Mouse (Mus musculus) gastrocnemius, postnatal 10 days (tissue): ENCODE results near the gene Olfr979. TPM values are rescaled to one million over a fixed set of nuclear protein-coding genes. Genes with fewer than 3 reads are reported as not detected.
"Not testable (repeated sequence)": the region's sequence is repeated elsewhere in the genome, so short reads cannot be mapped to it uniquely, and the experiment has no call there.

Experiments
- DNase-seq: peaks from one replicate; pipeline ENCODE4 v3.0.0; 2021; ENCODE audit warnings: mixed read lengths
- long read RNA-seq, 2 experiments: library from polyadenylated mRNA; stranded (forward); transcript quantifications; one replicate each; pipeline ENCODE4 v2.0.0; 2021
- total RNA-seq, 2 experiments: library from RNA; stranded (reverse); gene quantifications; 2 replicates each; pipeline ENCODE4 v1.2.3; 2021

Gene Olfr979
- not detected for total RNA-seq
- long read RNA-seq, experiment 1: 0 reads
- long read RNA-seq, experiment 2: 0 reads

GRCm38 (mm10) chr9:40003365-40003764 is at the start of gene Olfr979:
Olfr979 (minus strand) TSS chr9:40003465.
- DNase-seq: no peak

- no peak for DNase-seq
These were observed 46.9 kb upstream of the Olfr979 start for GRCm38 (mm10) chr9:40050138-40050537.

- DNase-seq: no peak
These were observed 17.9 kb upstream of the Olfr979 start, which contains the start of gene Olfr981 for GRCm38 (mm10) chr9:40021164-40021563. Olfr981 (plus strand) TSS chr9:40021464.

DNA sequence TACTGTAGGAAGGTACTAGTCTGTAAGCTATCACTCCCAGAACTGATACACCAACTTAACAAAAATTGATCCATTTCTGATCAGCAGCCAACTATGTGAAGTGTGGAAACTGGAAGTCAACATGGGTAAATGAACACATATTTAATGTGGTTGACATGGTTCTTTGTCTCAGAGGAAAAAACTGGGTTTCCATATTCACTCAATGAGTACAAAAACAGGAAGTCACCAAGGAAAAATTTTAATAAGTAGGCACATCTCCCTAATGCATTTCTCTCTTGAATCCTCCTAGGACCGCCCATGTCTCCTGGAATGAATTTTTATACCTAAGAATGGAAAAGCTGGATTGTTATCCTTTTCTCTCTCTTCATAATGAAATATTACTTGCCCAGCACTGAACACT is 6.2 kb upstream of the Olfr979 start, which contains the start of gene Olfr980:
Olfr980 (minus strand) TSS at position 101 of the 400 bp plus-strand sequence.
- DNase-seq: no peak

DNA sequence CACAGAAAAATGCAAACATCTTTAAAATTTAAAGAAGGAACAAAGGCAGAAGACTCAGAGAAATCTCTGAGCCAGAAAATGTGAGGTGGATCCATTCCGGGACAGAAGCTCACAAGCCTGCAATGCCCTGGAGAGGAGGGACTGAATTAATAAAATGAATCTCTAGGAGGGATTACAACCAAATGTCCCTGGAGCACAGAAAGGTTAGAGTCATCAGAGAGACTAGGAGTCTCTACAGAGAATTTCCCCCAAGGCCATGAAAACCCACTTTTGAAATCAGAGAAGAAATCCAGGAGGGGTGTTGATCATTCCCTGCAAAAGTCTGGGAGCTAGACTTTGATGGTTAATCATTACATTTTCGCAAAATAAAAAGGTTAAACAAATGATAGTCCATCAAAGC is 11.5 kb downstream of the Olfr979 start, which contains the start of gene Olfr978:
Olfr978 (plus strand) TSS at position 301 of the 400 bp plus-strand sequence.
- DNase-seq: no peak

DNA sequence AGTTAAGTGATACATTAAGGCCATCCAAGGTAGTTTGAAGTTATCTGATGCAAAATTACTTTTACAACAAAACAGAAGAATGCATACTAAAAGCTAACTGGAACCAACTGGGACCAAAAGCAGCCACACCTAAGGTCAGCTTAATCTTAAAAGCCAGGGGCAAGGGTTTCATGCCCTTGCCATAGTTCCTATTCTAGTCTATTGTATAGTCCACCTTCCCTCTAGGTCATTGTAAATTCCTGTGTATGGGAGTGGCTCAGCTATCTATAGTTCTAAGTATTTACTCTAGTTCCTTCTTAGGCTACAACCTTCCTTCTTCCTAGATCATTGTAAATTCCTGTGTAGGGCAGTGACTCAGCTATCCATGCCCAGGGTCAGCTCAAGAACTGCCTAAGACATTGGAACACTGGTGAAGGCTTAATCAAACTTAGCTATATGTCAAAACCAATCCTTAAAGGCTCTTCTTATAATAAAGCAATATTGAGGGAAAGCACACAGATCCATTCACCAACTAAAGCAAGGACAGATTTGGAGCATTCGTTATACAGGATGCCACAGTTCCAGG is 26.6 kb downstream of the Olfr979 start:
- not testable (repeated sequence) for DNase-seq

DNA sequence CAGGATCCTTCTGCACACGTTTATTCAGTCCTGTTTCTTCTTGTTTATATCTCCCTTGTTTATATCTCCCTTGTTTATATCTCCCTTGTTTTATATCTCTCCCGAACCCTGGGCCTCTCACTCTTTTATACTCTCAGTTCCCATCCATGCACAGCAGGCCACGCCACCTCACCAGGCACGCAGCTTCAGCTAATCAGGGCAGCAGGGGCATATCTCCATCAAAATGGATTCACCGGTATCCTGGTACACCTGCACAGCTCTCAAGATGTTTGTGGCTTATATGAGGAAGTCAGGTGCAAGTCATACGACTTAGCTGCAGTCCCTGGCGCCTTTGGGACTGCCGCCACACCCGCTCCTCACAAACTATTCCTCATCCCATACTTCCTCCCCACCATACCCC is 42.2 kb downstream of the Olfr979 start, which contains the start of gene Olfr976:
Olfr976 (minus strand) TSS at position 101 of the 400 bp plus-strand sequence.
- DNase-seq: not testable (repeated sequence)

DNA sequence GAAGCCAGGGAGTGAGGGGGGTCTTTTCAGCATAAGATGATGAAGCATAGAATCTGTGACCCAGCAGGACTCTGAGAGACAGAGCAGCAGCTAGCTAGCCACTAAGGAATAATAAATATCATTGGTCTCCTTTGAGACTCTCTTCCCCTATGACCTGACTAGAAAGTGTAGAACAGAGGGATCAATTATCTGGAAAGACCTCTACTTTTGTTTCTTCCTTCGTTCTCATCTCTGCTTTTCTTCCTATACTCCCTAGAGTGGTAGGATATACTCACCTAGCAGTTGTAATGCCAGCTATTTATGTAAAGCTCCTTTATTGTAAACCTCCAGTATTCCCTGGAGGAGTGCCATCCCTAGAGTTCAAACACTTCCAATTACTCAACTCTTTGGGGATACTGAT is 51.3 kb downstream of the Olfr979 start, which contains the start of gene Olfr975:
Olfr975 (minus strand) TSS at position 101 of the 400 bp plus-strand sequence.
- DNase-seq: no peak

Other genes starting within 250 kb of the Olfr979 start
- gene Olfr968, start 220.2 kb downstream of the Olfr979 start, total RNA-seq: not detected
- not detected for gene Olfr969, start 212.5 kb downstream of the Olfr979 start, total RNA-seq
- not detected for gene Olfr970, start 194.6 kb downstream of the Olfr979 start, total RNA-seq
- gene Olfr971, start 166.6 kb downstream of the Olfr979 start, total RNA-seq: not detected
- gene Olfr972, start 137.0 kb downstream of the Olfr979 start, total RNA-seq: not detected
- gene Olfr229, start 96.1 kb downstream of the Olfr979 start, total RNA-seq: not detected
- not detected for gene Olfr974, start 66.0 kb downstream of the Olfr979 start, total RNA-seq
- gene Olfr975, start 51.4 kb downstream of the Olfr979 start, total RNA-seq: not detected
- not detected for gene Olfr976, start 42.3 kb downstream of the Olfr979 start, total RNA-seq
- gene Olfr978, start 11.4 kb downstream of the Olfr979 start, total RNA-seq: not detected
- gene Olfr980, start 6.1 kb upstream of the Olfr979 start, total RNA-seq: not detected
- gene Olfr981, start 18.0 kb upstream of the Olfr979 start, total RNA-seq: not detected
- gene Olfr982, start 70.4 kb upstream of the Olfr979 start, total RNA-seq: not detected
- not detected for gene Olfr983, start 90.1 kb upstream of the Olfr979 start, total RNA-seq
- not detected for gene Olfr984, start 110.7 kb upstream of the Olfr979 start, total RNA-seq
- gene Olfr985, start 126.7 kb upstream of the Olfr979 start, total RNA-seq: not detected
- not detected for gene Tmem225, start 144.7 kb upstream of the Olfr979 start, total RNA-seq
- gene Olfr986, start 177.5 kb upstream of the Olfr979 start, total RNA-seq: not detected
- 1 to 10 TPM; 2.5 to 3.2 TPM for gene Zfp202, start 188.9 kb upstream of the Olfr979 start, total RNA-seq